Mouse (Mus musculus) midbrain, embryonic 14.5 days (tissue): ENCODE measurements around the gene Pus1. TPM values are rescaled to one million over a fixed set of nuclear protein-coding genes. Genes with fewer than 3 reads are reported as not detected.

Experiments used
- ATAC-seq: fragments of 200-750 bp; cut with Nextera tagmentation; 2 replicates; pipeline ENCODE4 v1.8.0; 2017; ENCODE audit warnings: moderate number of reproducible peaks, moderate library complexity; ENCODE audit not compliant: low FRiP score, low TSS enrichment
- DNase-seq: peaks from one replicate; pipeline ENCODE4 v3.0.0-alpha.2; 2015
- H3K27ac ChIP-seq: fragments of 300-500 bp; sonication (generic); replicated peaks from 2 replicates; pipeline ENCODE4 v1.5.1; 2014; ENCODE audit warnings: mild to moderate bottlenecking, low read depth, low read length, moderate library complexity
- H3K27me3 ChIP-seq: fragments of 300-500 bp; sonication (generic); 2 replicates; pipeline ENCODE4 v1.6.1; 2014; ENCODE audit warnings: low read length, control low read depth, mixed read lengths; ENCODE audit not compliant: control insufficient read depth, insufficient read depth
- H3K36me3 ChIP-seq: fragments of 300-500 bp; sonication (generic); 2 replicates; pipeline ENCODE4 v1.6.1; 2014; ENCODE audit warnings: low read length, control low read depth; ENCODE audit not compliant: control insufficient read depth, insufficient read depth
- H3K4me1 ChIP-seq: fragments of 300-500 bp; sonication (generic); 2 replicates; pipeline ENCODE4 v1.6.1; 2014; ENCODE audit warnings: mild to moderate bottlenecking, antibody characterized with exemption, low read length, control low read depth; ENCODE audit not compliant: control insufficient read depth, insufficient read depth
- H3K4me2 ChIP-seq: fragments of 300-500 bp; sonication (generic); 2 replicates; pipeline ENCODE4 v1.6.1; 2014; ENCODE audit warnings: mild to moderate bottlenecking, low read length, moderate library complexity
- H3K4me3 ChIP-seq: fragments of 300-500 bp; sonication (generic); replicated peaks from 2 replicates; pipeline ENCODE4 v1.5.1; 2014; ENCODE audit warnings: low read depth, low read length
- H3K9ac ChIP-seq: fragments of 300-500 bp; sonication (generic); replicated peaks from 2 replicates; pipeline ENCODE4 v1.6.1; 2014; ENCODE audit warnings: mild to moderate bottlenecking, low read length, moderate library complexity
- H3K9me3 ChIP-seq: fragments of 300-500 bp; sonication (generic); 2 replicates; pipeline ENCODE4 v1.6.1; 2016; ENCODE audit warnings: low read length, control low read depth, mixed read lengths; ENCODE audit not compliant: control insufficient read depth
- WGBS: fragments of 180-500 bp; shearing (Covaris S2); extraction: QIAGEN DNeasy Blood & Tissue Kit; methylation state at CpG from one replicate; pipeline ENCODE4 v1.1.7; 2014; 5-methylcytosine and 5-hydroxymethylcytosine counted together
- polyA plus RNA-seq: library from polyadenylated mRNA; unstranded; fragments of >200 nt; fragmentation: Nextera tagmentation; extraction: Ambion mirVana; gene quantifications from 2 replicates; pipeline ENCODE4 v1.2.1, GENCODE M21; 2014

The Pus1 gene
- polyA plus RNA-seq, 1 experiment from 2014 or later, result 12.5 TPM

DNA sequence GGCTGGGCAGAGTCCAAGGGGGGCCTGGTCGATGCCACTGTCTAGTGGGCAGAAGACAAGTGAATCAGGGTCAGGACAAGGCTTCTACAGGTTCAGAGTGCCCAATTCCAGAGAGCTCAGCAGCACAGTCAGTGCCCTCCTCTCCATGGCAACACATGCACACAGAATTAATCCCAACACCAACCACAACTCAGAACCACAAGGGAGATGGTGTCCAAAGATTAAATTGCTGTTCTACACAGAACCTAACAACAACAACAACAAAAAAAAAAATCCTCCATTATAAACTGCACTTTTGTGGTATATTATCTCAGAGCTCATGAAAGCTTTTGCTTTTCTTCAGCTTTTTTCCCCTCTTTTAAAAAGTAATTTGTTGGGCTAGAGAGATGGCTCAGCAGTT is 44.9 kb downstream of the Pus1 start:
- 95% methylated on average over 1 of the region's 1 CpGs for WGBS

DNA sequence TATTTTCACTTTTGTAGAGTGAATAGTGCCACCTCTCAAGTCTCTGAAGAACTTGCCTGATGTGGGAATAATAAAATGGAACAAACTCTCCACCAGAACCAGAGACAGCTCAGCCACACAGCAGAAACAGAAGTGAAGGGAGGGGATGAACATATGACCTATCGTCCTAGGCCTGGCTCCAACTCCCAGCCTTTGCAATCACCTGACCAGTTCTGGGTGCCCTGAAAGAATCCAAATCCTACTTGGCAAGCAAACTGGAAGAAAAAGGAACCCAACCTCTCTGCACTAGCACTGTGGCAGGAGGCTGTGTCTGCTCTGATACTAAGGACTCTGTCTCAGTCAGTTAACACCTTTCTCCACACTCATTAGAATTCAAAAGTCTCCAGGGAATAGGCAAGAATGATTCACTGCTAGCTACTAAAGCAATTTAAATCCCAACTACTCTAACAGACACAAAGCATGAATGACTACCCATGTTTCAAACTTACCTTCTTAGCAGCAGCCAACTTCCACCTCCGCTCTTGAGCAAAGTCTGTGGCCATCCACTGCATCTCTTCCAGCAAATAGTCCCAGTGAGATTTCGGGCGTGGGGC is 47.1 kb downstream of the Pus1 start:
- H3K27me3 ChIP-seq, result no peaks in the 10 kb centered on the region
- H3K4me3 ChIP-seq, result no peak overlapping the region
- no peak overlapping the region for H3K9ac ChIP-seq
- H3K9me3 ChIP-seq, result no peaks in the 10 kb centered on the region
- no peaks in the 10 kb centered on the region for H3K4me1 ChIP-seq
- no peak overlapping the region for H3K27ac ChIP-seq
- DNase-seq, result no peak
- no peak overlapping the region for H3K4me2 ChIP-seq
- ATAC-seq, result no peak
- WGBS, result 92% methylated on average over 4 of the region's 4 CpGs
- peaks cover 75% of the 10 kb centered on the region for H3K36me3 ChIP-seq

More for the DNA sequence above, 44.9 kb downstream of the Pus1 start:
- DNase-seq, result no peak
- Histone ChIP-seq H3K9ac (no peak overlapping the region), H3K27me3 (no peaks in the 10 kb centered on the region), H3K27ac (no peak overlapping the region), H3K9me3 (no peaks in the 10 kb centered on the region), H3K36me3 (peaks cover 75% of the 10 kb centered on the region), H3K4me1 (no peaks in the 10 kb centered on the region), H3K4me3 (no peak overlapping the region), H3K4me2 (no peak overlapping the region)
- ATAC-seq, result no peak

DNA sequence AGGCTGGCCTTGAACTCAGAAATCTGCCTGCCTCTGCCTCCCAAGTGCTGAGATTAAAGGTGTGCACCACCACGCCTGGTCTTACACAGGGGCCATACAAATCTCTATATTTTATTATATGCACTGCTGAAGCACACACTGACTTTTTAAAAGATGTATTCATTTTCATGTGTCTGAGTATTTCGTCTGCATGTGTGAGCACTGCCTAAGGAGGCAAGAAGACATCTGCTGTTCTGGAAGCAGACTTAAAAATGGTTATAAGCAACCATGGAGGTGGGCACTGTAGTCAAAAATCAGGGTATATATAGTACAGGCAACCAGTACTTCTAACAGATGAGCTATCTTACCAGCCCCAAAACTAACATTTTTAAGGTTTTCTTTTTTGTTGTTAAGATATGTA is 49.2 kb downstream of the Pus1 start:
- Histone ChIP-seq H3K4me2 (no peak overlapping the region), H3K9me3 (no peaks in the 10 kb centered on the region), H3K36me3 (peaks cover 78% of the 10 kb centered on the region), H3K9ac (no peak overlapping the region), H3K27me3 (no peaks in the 10 kb centered on the region), H3K27ac (no peak overlapping the region), H3K4me3 (no peak overlapping the region), H3K4me1 (no peaks in the 10 kb centered on the region)
- 90% methylated on average over 2 of the region's 2 CpGs for WGBS
- DNase-seq (no peak), ATAC-seq (no peak)

DNA sequence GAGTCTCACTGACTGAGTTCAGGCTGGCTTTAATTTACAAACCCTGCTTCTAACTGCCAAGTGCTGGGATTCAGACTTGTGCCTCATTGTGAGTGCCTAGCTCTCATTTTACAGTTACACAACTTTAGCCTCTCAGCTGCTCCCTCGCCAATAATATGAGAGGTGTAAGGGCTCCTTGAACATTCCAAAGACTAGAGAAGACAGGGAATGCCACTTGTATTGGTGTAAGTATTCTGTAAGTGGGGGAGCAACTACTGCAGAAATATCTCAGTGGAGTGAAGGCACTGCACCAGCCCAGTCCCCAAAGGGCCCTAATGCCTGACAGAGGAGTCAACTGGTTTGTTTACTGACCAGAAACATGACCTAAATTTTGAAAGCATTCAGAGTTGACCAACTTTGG is 52.6 kb downstream of the Pus1 start:
- WGBS, result 96% methylated on average over 1 of the region's 1 CpGs
- H3K27me3 ChIP-seq, result no peaks in the 10 kb centered on the region
- no peak overlapping the region for H3K9ac ChIP-seq
- no peak overlapping the region for H3K4me2 ChIP-seq
- ATAC-seq (no peak), DNase-seq (no peak)
- no peak overlapping the region for H3K27ac ChIP-seq
- no peaks in the 10 kb centered on the region for H3K9me3 ChIP-seq
- peaks cover 86% of the 10 kb centered on the region for H3K36me3 ChIP-seq
- H3K4me1 ChIP-seq, result no peaks in the 10 kb centered on the region
- H3K4me3 ChIP-seq, result no peak overlapping the region

Other genes starting within 250 kb of the Pus1 start
- gene Galnt9, start 236.3 kb downstream of the Pus1 start, polyA plus RNA-seq, result 19.4 and 23.7 TPM in 2 replicates
- 38.1 and 41.3 TPM in 2 replicates for gene Noc4l, start 127.2 kb downstream of the Pus1 start, polyA plus RNA-seq
- gene Ddx51, start 127.2 kb downstream of the Pus1 start, polyA plus RNA-seq, result 16.2 and 21.7 TPM in 2 replicates
- gene Ep400, start 9.9 kb downstream of the Pus1 start, polyA plus RNA-seq, result 41.0 and 55.3 TPM in 2 replicates
- gene Ulk1, start 29.4 kb upstream of the Pus1 start, polyA plus RNA-seq, result 59.0 and 66.0 TPM in 2 replicates
- gene Hscb, start 59.1 kb upstream of the Pus1 start, polyA plus RNA-seq, result 8.1 and 8.9 TPM in 2 replicates
- 2.5 and 5.9 TPM in 2 replicates for gene Chek2, start 59.3 kb upstream of the Pus1 start, polyA plus RNA-seq
- gene Ttc28, start 99.1 kb upstream of the Pus1 start, polyA plus RNA-seq, result 29.9 and 30.9 TPM in 2 replicates